Mouse (Mus musculus) CH12.LX (cell line): ENCODE data around the gene Rhod.

Experiments used
- CTCF ChIP-seq, 2 experiments: IDR thresholded peaks in 1 of 2; conservative IDR thresholded peaks in 1 of 2; 2 replicates each; pipeline ENCODE4 v1.5.1; 2011 to 2012; ENCODE audit warnings: low read depth in 2 of 2, low read length in 2 of 2, improper control_type of control experiment in 1 of 2, inconsistent platforms in 1 of 2, mild to moderate bottlenecking in 1 of 2, moderate library complexity in 1 of 2
- EP300 ChIP-seq: IDR thresholded peaks from 2 replicates; pipeline ENCODE4 v1.6.1; 2011; ENCODE audit warnings: low read length, improper control_type of control experiment
- HCFC1 ChIP-seq: IDR thresholded peaks from 2 replicates; pipeline ENCODE4 v1.6.1; 2012; ENCODE audit warnings: low read depth, mild to moderate bottlenecking, inconsistent platforms, low read length, improper control_type of control experiment
- MAX ChIP-seq: IDR thresholded peaks from 2 replicates; pipeline ENCODE4 v1.6.1; 2011; ENCODE audit warnings: low read length, improper control_type of control experiment

DNA sequence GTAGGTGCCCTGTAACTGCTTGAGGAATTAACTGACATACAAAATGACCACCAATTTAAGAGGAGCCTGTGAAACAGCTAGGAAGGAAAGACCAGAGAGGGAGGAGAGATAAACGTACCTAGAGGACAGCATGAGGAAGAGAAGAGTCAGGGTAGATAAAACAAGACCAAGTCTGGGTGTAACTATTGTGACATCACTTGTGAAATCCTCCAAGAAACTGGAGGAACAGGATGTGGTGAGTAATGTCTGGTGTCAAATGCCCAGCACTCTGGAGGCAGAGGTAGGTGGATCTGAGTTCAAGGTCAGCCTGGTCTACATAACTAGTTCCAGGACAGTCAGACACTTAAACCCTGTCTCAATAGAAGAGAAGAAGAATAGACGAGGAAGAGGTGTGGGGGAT is 30.2 kb downstream of the Rhod start:
- TF ChIP-seq CTCF (conservative IDR thresholded peaks at IDR 0.05 in 1 of 2, IDR thresholded peaks at IDR 0.05 in 1 of 2; ENCODE audit: low read depth in 2 of 2, low read length in 2 of 2) (no peak), EP300 (no peak), HCFC1 (no peak), MAX (no peak)
